ENCODE assay signal across 10 mouse cellular contexts in the genomic region with DNA sequence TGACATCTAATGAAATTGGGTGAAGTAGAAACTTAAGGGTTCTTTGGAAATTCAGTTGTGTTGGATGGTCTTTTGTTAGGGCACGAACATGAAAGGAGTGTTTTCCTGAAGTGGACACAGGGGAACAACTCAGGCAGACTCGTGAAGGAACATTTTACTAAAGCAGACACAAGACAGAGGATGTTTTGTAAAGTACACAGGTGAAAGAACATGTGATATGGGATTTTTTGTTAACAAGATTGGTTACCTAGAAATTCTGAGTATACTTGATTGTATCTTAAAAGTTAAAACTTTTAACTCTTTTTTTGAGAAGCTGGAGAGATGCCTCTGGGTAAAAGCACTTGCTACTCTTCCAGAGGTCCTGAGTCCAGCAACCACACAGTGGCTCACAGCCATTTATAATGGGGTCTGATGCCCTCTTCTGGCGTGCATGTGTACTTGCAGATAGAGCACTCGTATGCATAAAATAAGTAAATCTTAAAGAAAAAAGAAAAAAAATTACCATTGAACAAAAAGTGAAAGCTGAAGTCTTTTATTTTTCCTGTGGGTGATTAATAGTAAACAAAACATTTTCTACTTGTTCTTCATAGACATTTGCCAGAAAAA. TPM values are rescaled to one million over a fixed set of nuclear protein-coding genes. Genes with fewer than 3 reads are reported as not detected.
A peak's percentile ranks its signal among the peaks of the same experiment; 100 is the strongest.
DNase-seq lines count a peak whose midpoint lies in the region; ATAC-seq and TF ChIP-seq lines count a peak whose summit lies in the region.
"Had no signal": no experiment of that assay in that cellular context is flagged by ENCODE, and none has a peak within 500 bp of the region (broad histone marks: within the 10 kb centered on the region; RNA-seq: fewer than 3 reads in every experiment).

No protein-coding gene starts in this region.

- H3K4me1 ChIP-seq in kidney, adult 2 months (ENCODE audit: control insufficient read depth, insufficient read depth, low read length): no peaks in the 10 kb centered on the region
- 0 out of 2 replicates have a peak, but pooled peaks cover under 1% of the 10 kb centered on the region for H3K4me1 ChIP-seq in E14TG2a.4 (replicated peaks; ENCODE audit: low read depth, low read length)
- H3K4me1 ChIP-seq in hindbrain, postnatal 0 days (ENCODE audit: insufficient read depth, low read length): peaks cover 9% of the 10 kb centered on the region; the same call in 1 of the 2 replicates

- H3K4me3 ChIP-seq in kidney, adult 2 months (ENCODE audit: insufficient read depth, low read depth, low read length): no peak overlapping the region
- no peak overlapping the region for H3K4me3 ChIP-seq in E14TG2a.4 (replicated peaks; ENCODE audit: low read length)
- no peak overlapping the region for H3K4me3 ChIP-seq in hindbrain, postnatal 0 days (ENCODE audit: low read length)
- H3K4me3 ChIP-seq: embryonic facial prominence, embryonic 13.5 days had no signal

- H3K9ac ChIP-seq in hindbrain, postnatal 0 days (replicated peaks; ENCODE audit: low read length): no peak overlapping the region
- H3K9ac ChIP-seq: embryonic facial prominence, embryonic 13.5 days had no signal

- peak; percentile 75; the same call in 1 of the 2 replicates for ATAC-seq in hindbrain, postnatal 0 days

- TF ChIP-seq POLR2A in kidney, adult 2 months (IDR thresholded peaks at IDR 0.05; ENCODE audit: low read depth, low read length): no peak

- no peaks in the 10 kb centered on the region for H3K9me3 ChIP-seq in E14TG2a.4 (ENCODE audit: low read length)
- H3K9me3 ChIP-seq in hindbrain, postnatal 0 days (ENCODE audit: low read length): no peaks in the 10 kb centered on the region
- H3K9me3 ChIP-seq: embryonic facial prominence, embryonic 13.5 days had no signal

- H3K36me3 ChIP-seq in kidney, adult 2 months (ENCODE audit: control insufficient read depth, insufficient read depth, low read length): no peaks in the 10 kb centered on the region
- H3K36me3 ChIP-seq in E14TG2a.4 (ENCODE audit: insufficient read depth, low read length): no peaks in the 10 kb centered on the region
- H3K36me3 ChIP-seq in hindbrain, postnatal 0 days (ENCODE audit: insufficient read depth, low read length): no peaks in the 10 kb centered on the region
- H3K36me3 ChIP-seq: embryonic facial prominence, embryonic 13.5 days had no signal

- TF ChIP-seq CTCF in kidney, adult 2 months (conservative IDR thresholded peaks at IDR 0.05; ENCODE audit: insufficient read depth, insufficient read length, low read depth, low read length): peak; percentile 73
- TF ChIP-seq CTCF in E14TG2a.4 (conservative IDR thresholded peaks at IDR 0.05; ENCODE audit: low read length): peak; percentile 57
- TF ChIP-seq CTCF in hindbrain, postnatal 0 days (IDR thresholded peaks at IDR 0.05; ENCODE audit: low read depth): peak; percentile 74

- H3K4me2 ChIP-seq in hindbrain, postnatal 0 days (ENCODE audit: low read depth, low read length): no peak overlapping the region
- H3K4me2 ChIP-seq: embryonic facial prominence, embryonic 13.5 days had no signal

- no peaks in the 10 kb centered on the region for H3K27me3 ChIP-seq in kidney, adult 2 months (replicated peaks; ENCODE audit: control insufficient read depth, insufficient read depth, low read length)
- no peaks in the 10 kb centered on the region for H3K27me3 ChIP-seq in E14TG2a.4 (ENCODE audit: insufficient read depth, low read length)
- H3K27me3 ChIP-seq in hindbrain, postnatal 0 days (ENCODE audit: insufficient read depth, low read length): no peaks in the 10 kb centered on the region
- H3K27me3 ChIP-seq: embryonic facial prominence, embryonic 13.5 days had no signal

- no peak overlapping the region for H3K27ac ChIP-seq in kidney, adult 2 months (ENCODE audit: insufficient read depth, low read depth, low read length)
- H3K27ac ChIP-seq in hindbrain, postnatal 0 days: no peak overlapping the region
- H3K27ac ChIP-seq: embryonic facial prominence, embryonic 13.5 days; macrophage had no signal

- DNase-seq in kidney, adult 2 months: peak; percentile 55
- DNase-seq in kidney, adult 8-10 months: no peak
- peak; percentile 36 to 58 for DNase-seq in adrenal gland, postnatal 36 days
- DNase-seq in hindbrain, postnatal 0 days (ENCODE audit: low spot score): peak; percentile 74
- peak; percentile 61 for DNase-seq in lung, postnatal 25 days (ENCODE audit: low spot score)
- DNase-seq in yolk sac, embryonic 10.5 days (ENCODE audit: low spot score): peak; percentile 44
- no peak for DNase-seq in frontal cortex, postnatal 36 days (ENCODE audit: low spot score in 2 of 2)

- WGBS in kidney, adult 2 months: 34% methylated on average over 4 of the region's 4 CpGs
- WGBS in hindbrain, postnatal 0 days: 30% methylated on average over 4 of the region's 4 CpGs

RNA-seq across cellular contexts. Expression of gene Lims1, which starts 54.4 kb away (rescaled TPM):
- polyA plus RNA-seq in kidney, adult 2 months (2012; rRNA removed): 14.5 and 16.1 TPM in 2 replicates
- 10 to 100 TPM; 48.8 to 62.8 TPM for total RNA-seq in adrenal gland, postnatal 36 days (2021)
- total RNA-seq in hindbrain, postnatal 0 days (2014; rRNA removed): 31.6 and 38.5 TPM in 2 replicates
- polyA plus RNA-seq in hindbrain, postnatal 0 days (2015; fragmentation: Nextera tagmentation; extraction: Ambion mirVana): 55.7 and 58.7 TPM in 2 replicates

Comparison
In these comparisons a context has a peak if more than half of its experiments do, and no peak if none do; other contexts are left out.
1. DNase-seq: peak in kidney, adult 2 months (single experiment), adrenal gland, postnatal 36 days (2 of 2), hindbrain, postnatal 0 days (single experiment), lung, postnatal 25 days (single experiment) and yolk sac, embryonic 10.5 days (single experiment); none in kidney, adult 8-10 months (0 of 2) and frontal cortex, postnatal 36 days (0 of 2).
2. Peak in every context shown above with its lines, with median percentiles within 50 percentile points of each other: CTCF ChIP-seq.